Mouse (Mus musculus) CD8-positive naive resting alpha-beta T cell, adult 2 months (primary cell): Measurements from ENCODE around the gene Krt80.
A peak's percentile ranks its signal among the peaks of the same experiment; 100 is the strongest.
"Not testable (repeated sequence)": the region's sequence is repeated elsewhere in the genome, so short reads cannot be mapped to it uniquely, and the experiment has no call there.

Experiments
- DNase-seq, 2 experiments: peaks; one replicate each; pipeline ENCODE4 v3.0.0; 2022; ENCODE audit warnings: low read depth in 2 of 2, low spot score in 2 of 2

Krt80 gene

GRCm38 (mm10) chr15:101352706-101353465 lies 17.1 kb downstream of the Krt80 start:
- no peak for DNase-seq

DNA sequence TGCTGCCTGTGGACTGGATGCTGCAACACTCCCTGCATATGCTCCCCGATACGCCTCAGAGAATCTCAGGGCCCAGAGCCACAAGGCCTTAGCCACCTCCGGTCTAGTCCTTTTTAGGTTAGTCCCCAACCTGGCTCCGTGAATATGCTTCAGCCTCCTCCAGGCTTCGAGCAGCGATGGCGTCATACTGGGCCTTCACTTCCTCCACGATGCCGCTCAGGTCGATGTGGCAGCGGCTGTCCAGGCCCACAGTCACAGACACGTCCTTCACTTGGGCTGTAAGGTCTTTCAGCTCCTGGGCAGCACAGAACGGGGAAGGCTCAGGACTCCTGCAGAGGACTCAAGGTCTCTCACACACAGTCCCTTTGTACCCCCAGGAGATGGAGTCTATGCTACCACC lies 17.9 kb downstream of the Krt80 start:
- no peak for DNase-seq

DNA sequence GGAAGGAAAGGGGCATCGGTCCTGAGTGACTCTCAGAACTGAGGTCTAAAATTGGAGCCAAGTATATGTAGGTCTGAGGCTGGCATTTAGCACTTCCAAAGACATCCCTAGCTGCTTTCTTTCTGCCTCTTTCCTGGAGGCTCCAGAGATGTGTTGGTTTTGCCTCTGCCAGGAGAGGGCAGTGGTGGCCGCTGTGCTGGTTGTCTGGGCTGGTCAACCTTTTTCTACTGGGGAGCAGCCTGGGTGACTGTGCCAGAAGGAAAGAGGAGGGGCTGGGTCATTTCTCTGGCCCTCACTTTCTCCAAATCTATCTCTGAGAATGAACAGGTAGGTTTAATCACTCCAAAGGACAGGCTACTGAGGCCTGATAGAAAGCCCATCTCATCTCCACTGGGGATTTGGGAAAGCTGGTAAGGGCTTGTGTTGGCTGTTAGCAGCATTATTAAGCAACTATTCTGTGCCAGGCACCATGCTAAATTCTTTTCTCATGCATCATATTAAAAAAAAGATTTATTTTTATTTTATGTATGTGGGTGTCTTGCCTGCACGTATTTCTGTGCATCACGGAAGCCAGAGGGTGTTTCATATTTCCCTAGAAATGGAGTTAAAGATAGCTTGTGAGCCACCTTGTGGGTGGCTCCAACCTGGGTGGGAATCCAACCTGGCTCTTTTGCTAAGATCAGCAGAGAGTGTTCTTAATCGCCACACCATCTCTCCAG lies 28.0 kb downstream of the Krt80 start:
- DNase-seq = no peak

DNA sequence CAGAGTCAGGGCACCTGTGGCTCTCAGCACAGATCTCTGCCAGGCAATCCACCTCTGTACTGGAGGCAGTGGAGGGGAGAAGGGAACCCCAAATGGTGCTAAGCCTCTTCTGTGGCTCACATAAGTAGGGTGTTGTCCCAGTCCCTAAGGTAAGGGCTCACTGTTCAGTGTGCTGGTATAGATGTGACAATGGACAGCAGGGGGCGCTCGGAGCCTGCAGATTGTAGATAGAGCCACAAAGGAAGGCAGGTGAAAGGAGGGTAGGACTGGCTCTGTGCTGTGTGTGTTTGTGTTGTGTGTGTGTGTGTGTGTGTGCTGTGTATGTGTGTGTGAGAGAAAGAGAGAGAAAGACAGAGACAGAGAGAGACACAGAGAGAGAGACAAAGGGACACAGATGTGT lies 30.4 kb downstream of the Krt80 start:
- peak; percentile 47 to 64 for DNase-seq

GRCm38 (mm10) chr15:101338359-101338758 lies 31.6 kb downstream of the Krt80 start:
- DNase-seq = no peak

DNA sequence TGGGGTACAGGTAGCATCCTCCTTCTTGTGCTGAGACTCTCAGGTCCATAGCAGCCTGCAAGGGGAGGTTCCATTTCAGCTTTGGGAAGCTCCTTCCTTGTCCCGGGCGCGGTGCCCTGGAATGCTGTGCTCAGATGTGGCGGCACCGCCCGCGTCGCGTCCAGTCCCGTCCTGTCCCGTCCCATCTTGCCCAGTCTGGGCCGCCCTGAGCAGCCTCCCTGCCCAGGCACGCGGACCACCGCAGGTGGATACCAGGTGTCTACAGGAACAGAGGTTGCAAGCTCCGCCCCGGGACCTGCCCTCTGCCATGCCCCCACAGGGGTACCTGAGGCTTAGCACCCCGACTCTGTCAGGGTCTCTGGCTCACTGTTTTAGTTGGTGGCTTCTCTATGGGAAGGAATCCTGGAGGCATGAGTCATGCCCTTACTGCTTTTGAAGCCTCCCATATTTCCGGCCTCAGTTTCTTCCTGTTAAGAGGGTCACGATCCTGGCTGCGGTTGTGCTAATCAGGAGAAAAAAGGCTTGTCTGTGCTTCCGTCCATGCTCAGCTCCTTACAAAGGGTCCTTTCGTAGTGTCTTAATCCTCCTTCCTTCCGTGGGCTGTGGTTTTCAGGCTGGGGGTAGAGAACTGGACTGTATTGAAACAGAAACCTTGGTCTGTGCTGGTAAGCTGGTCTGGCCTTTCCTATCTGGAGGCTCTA lies 33.3 kb downstream of the Krt80 start:
- DNase-seq = no peak

DNA sequence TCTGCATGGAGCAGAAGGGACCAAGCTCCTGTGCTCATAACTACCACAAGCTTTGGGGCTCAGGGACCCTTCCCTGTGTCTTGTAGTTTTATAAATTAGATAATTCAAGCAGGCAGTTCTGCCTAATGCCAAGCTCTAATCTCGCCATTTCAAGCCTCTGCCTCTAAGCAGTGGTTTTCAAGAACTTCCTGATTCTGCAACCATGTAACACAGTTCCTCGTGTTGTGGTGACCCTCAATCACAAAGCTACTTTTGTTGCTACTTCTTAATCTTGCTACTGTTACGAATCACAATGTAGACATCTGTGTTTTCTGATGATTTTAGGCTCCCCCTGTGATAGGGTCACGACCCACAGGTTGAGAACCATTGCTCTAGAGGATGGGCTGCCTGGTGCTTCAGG lies 36.3 kb downstream of the Krt80 start:
- DNase-seq = no peak

DNA sequence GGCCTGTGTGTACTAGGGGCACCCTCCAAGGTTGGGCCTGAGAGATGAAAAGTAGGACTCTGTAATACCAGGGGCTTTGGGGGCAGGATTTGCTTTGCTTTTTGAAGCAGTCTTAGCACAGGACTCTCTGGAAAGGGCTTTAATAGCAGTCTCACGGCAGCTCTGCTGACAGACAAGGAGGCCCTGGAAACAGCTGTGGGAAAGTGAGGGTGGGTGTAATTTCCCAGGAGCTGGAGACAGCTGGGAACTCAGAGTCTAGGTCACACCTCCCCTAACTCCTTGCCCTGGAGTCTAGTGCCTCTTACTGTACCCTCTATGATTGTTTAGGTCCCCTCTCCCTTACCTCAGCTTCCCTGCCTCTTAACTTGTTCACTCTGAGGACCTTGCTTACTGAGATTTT lies 36.8 kb downstream of the Krt80 start:
- no peak for DNase-seq

DNA sequence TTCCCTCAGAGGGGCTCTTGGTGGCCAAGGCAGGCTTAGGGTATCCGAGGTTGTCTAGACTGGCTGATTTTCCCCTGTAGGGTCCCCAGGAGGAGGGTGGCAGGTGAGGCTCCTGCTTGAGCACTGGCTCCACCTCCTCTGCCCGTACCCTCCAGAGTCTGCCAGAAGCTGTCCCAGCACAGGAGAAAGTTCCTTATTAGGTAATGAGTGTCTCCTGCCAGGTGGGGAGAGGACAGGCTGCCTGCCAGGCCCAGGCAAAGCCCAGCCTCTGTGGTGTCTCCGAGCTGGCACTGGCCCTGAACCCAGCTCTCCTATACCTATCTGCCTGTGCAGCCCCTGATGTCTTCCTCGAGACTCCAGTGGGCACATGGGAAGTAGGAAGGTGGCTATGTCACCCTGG lies 37.6 kb downstream of the Krt80 start:
- DNase-seq = no peak

- no peak for DNase-seq
These were observed 38.9 kb downstream of the Krt80 start for GRCm38 (mm10) chr15:101331090-101331489.

GRCm38 (mm10) chr15:101329564-101329892 lies 40.4 kb downstream of the Krt80 start:
- DNase-seq = no peak

DNA sequence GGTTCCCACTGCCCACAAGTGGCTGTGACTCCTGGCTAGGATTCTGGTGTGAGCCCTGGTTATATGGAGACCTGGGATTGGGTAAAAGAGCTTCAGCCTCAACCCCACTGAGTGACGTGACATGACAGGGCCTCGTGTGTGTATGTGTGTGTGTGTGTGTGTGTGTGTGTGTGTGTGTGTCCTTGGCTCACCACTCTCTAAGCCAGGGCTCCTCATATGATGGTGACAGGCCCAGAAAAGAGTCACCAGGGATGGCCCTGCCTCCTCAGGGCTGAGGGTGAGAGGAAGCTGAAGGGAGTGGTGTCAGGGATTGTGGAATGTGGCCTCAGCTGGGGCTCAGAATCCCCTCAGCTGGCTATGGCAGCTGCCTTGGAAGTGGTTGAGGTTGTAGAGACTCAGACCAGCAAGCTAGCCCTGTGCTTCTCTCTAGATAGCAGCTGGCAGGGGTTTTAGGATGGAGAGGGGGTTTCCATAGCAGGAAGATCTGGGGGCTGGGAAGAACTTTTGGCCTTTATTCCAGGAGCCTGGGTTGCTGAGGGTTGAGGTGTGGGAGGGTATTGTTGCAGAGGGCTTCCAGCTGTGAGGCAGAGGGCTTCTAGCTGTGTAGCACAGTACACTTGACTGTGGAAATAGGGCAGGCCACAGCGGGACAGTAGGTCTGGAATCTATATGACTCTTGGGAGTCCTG lies 40.9 kb downstream of the Krt80 start:
- no peak for DNase-seq

DNA sequence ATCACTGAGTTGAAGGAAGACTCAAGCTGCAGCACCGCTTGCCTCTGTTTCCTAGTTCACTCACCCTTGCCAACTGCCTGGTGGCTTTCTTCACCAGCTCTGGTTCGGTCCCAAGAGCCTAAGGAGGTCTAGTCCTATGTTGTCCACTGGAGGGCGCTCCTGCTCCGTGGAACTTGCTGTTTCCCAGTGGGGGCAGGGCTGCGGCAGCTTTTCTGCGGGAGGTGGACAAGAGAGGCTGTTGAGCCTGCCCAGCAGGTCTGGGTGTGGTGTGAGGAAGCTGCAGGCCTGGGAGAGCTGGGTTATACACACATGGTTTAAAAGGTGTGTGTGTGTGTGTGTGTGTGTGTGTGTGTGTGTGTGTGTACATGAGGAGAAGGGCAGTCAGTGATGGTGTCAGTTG lies 42.7 kb downstream of the Krt80 start:
- DNase-seq = peak; percentile 13 to 27

DNA sequence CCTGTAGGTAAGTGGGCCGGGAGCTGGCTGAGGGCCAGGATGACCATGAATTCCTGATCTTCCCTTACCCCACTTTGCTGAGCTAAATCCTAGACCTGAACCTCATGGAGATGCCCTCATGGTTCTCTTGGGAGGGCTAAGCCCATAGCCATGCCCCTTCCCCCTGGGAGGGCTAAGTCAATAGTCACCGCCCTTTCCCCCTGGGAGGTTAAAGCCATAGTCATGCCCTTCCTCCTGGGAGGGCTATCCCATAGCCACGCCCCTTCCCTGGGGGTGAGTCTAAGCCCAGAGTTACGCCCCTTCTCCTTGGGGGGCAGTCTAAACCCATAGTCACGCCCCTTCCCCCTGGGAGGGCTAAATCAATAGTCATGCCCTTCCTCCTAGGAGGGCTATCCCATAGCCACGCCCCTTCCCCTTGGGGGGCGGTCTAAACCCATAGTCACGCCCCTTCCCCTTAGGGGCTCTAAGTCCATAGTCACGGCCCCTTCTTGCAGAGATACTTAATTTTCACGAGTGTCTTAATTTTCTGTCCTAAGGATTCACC lies 43.9 kb downstream of the Krt80 start:
- DNase-seq = no peak

GRCm38 (mm10) chr15:101324409-101324808 lies 45.6 kb downstream of the Krt80 start:
- not testable (repeated sequence) for DNase-seq

GRCm38 (mm10) chr15:101323511-101323910 lies 46.5 kb downstream of the Krt80 start:
- DNase-seq = no peak

DNA sequence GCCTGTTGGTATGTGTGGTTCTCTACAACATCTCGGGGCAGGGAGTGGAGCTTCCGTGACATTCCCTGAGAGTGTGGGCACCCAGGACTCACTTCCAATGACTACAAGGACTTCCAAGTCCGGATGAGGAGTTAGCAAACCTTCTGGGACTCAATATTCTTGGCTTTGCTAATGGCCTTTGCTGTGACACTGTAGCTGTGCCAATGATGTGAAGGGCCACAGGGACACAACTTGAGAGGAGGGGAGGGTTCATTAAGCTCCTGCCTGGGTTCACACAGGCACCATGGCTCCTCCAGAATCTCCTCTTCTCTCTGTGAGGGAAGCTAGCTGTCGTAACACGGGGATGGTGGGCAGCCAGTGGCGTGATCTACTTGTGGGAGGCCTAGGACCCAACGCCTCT lies 47.3 kb downstream of the Krt80 start:
- DNase-seq = no peak

- DNase-seq = no peak
These were observed 47.9 kb downstream of the Krt80 start for GRCm38 (mm10) chr15:101322106-101322505.

DNA sequence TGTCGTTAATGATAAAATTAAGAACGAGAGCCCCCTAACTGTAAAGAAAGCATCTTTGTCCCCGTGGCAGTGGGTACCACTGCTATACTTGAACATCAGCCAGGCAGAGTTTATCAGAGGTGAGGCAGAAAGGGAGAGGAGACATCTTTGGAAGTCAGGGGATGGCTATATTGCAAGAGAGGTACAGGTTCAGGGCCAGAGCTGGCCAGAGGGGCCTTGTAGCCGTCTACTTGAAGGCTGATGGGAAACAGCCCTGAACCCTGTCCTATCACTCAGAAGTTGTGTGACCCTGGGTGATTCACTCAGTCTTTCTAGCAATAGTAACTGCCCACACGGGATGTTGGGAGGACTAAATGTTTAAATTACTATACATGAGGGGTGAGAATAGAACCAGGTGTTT lies 48.8 kb downstream of the Krt80 start:
- no peak for DNase-seq

- no peak for DNase-seq
These were observed 49.3 kb downstream of the Krt80 start for GRCm38 (mm10) chr15:101320618-101321041.

DNA sequence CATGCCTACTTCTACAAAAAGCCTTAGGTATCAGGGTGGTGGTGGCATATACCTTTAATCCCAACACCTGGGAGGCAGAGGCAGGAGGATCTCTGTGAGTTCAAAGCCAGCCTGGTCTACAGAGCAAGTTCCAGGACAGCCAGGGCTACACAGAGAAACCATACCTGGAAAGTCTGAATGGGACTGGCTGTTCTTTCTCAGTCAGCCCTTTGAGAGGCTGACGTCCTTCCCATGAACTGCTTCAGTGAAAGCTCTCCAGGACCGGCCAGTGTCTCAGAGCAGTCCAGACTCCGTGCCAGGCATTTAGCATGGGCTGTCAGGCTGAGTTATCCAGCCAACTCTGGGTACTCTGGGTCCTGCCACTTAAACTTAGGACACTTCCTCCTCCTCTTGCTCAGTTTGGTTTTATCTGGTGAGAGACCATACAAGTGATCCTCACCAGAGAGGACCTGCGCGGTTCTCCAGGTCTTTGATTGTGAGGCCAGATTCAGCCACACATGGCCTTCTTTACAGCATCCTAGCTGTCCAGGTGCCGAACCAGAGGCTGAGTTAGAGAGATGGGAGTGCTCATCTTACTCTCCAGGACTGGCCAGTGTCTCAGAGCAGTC lies 49.8 kb downstream of the Krt80 start:
- DNase-seq = no peak
